Mouse (Mus musculus): ENCODE results near the gene Sik1. TPM values are rescaled to one million over a fixed set of nuclear protein-coding genes. Genes with fewer than 3 reads are reported as not detected.

The Sik1 gene
- total RNA-seq, 1 experiment: 35.0 TPM

DNA sequence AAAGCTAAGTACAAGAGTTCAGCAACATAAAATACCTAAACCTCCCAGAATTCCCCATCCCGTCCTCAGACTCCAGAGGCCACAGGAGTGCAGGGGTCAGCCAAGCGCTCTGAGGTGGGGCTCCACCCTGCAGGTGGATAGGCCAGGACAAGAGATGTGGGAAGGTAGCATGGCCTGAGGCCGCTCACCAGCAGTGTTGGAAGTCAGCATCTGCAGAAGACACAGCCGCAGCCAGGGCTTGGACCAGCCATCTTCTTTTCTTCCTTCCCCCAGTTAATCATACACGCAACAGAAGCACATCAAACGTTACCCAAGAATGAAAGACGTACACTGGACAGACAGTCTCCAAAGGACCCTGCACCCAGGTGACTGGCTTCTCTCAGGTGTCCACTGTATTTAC is 11.5 kb upstream of the Sik1 start:
- no peak overlapping the region for H3K27ac ChIP-seq (ENCODE audit: insufficient read depth, low read depth, low read length, poor library complexity, severe bottlenecking)
- H3K9ac ChIP-seq (ENCODE audit: insufficient read depth, low read depth, low read length, poor library complexity, severe bottlenecking): no peak overlapping the region
- in situ Hi-C loops (cut with MboI; ENCODE audit: low sequenced_read_pairs in 2 of 2, unreplicated experiment in 2 of 2): no loop called here
- peaks cover 4 to 13% of the 10 kb centered on the region in 2 experiments; a peak in 2 of 4 replicates for H3K4me1 ChIP-seq (ENCODE audit: control insufficient read depth in 2 of 2, insufficient read depth in 2 of 2, low read length in 2 of 2, poor library complexity in 1 of 2)
- no peak overlapping the region for H3K4me3 ChIP-seq (ENCODE audit: insufficient read depth in 1 of 2, low read depth in 1 of 2, low read length in 2 of 2, poor library complexity in 1 of 2, severe bottlenecking in 1 of 2)
- no peak for DNase-seq (ENCODE audit: low read depth, low spot score)
- no peaks in the 10 kb centered on the region for H3K36me3 ChIP-seq (ENCODE audit: control insufficient read depth, insufficient read depth, low read length, poor library complexity, severe bottlenecking)
- no peaks in the 10 kb centered on the region for H3K9me3 ChIP-seq (ENCODE audit: control insufficient read depth, insufficient read depth, low read depth, low read length)
- no peak for TF ChIP-seq MAFK (IDR thresholded peaks at IDR 0.05; ENCODE audit: insufficient read depth, low read depth, low read length)
- TF ChIP-seq ZC3H11A (IDR thresholded peaks at IDR 0.05; ENCODE audit: borderline replicate concordance, low read depth, low read length): no peak
- TF ChIP-seq ZNF384 (IDR thresholded peaks at IDR 0.05; ENCODE audit: low read depth, low read length): no peak

DNA sequence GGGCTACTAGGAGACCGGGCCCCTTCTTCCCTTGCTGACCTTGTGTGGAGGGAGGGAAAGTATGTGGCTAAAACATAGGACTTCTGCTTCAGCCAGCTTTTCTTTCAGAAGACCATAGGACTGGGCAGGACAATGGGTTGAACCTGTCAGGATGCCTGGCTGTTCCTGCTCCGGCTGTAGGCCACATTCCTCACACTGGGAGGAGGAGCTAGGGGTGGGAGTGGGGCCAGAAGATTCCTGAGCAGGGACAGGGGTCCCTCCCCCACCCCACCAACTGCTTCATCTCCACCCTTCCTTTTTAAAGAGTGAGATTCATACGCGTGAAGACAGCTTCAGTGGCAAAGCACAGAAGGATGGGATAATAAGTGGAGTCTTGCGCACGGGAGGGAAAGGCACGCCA is 10.0 kb upstream of the Sik1 start:
- Histone ChIP-seq H3K9me3 (ENCODE audit: control insufficient read depth, insufficient read depth, low read depth, low read length) (no peaks in the 10 kb centered on the region), H3K27ac (ENCODE audit: insufficient read depth, low read depth, low read length, poor library complexity, severe bottlenecking) (no peak overlapping the region), H3K36me3 (ENCODE audit: control insufficient read depth, insufficient read depth, low read length, poor library complexity, severe bottlenecking) (no peaks in the 10 kb centered on the region), H3K4me1 (ENCODE audit: control insufficient read depth in 2 of 2, insufficient read depth in 2 of 2, low read length in 2 of 2, poor library complexity in 1 of 2) (peaks cover 1 to 8% of the 10 kb centered on the region in 2 experiments; a peak in 2 of 4 replicates), H3K9ac (ENCODE audit: insufficient read depth, low read depth, low read length, poor library complexity, severe bottlenecking) (no peak overlapping the region), H3K4me3 (ENCODE audit: insufficient read depth in 1 of 2, low read depth in 1 of 2, low read length in 2 of 2, poor library complexity in 1 of 2, severe bottlenecking in 1 of 2) (no peak overlapping the region)
- in situ Hi-C loops (cut with MboI; ENCODE audit: low sequenced_read_pairs in 2 of 2, unreplicated experiment in 2 of 2): no loop called here
- TF ChIP-seq HCFC1 (IDR thresholded peaks at IDR 0.05; ENCODE audit: borderline replicate concordance, insufficient read depth, low read length) (no peak), ZC3H11A (IDR thresholded peaks at IDR 0.05; ENCODE audit: borderline replicate concordance, low read depth, low read length) (no peak), CHD2 (IDR thresholded peaks at IDR 0.05; ENCODE audit: low read depth, low read length) (no peak), ZNF384 (IDR thresholded peaks at IDR 0.05; ENCODE audit: low read depth, low read length) (no peak), MAFK (IDR thresholded peaks at IDR 0.05; ENCODE audit: insufficient read depth, low read depth, low read length) (no peak)
- DNase-seq (ENCODE audit: low read depth, low spot score): no peak

DNA sequence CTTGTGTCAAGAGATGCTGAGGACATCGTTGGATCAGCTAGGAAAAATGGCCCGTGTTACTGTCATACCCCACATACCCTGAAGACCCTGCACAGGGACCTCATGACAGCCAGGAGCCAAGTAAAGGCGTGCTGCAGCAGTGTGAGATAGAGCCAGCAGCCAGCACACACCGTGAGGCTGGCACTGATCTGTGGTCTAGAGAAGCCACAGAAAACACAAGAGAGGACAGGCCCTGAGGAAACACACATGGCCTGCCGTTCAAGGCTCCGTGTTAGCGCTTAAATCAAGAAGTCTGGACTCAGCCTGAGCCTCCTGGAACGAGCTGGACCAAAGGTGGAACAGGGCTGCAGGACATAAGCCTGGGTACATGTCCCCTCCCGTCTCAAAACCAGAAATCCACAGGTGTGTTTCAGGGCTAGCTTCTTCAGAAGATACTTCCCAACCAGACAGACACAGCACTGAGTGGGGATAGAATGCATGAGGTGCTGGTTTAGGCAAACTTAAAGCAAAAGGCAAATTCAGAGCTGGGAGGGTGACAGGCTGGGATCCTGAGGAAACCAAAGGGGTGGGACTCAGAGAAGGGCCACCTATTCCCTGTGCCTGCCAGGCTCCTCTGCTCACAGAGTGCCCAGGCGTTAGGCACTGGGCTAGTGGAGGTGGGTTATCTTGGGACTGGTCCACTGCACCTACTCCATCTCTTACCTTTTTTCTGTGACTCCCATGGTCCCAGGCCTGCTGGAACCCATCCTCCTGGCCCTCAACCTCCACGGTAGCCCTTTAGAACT is 9.3 kb upstream of the Sik1 start:
- H3K9ac ChIP-seq (ENCODE audit: insufficient read depth, low read depth, low read length, poor library complexity, severe bottlenecking): no peak overlapping the region
- H3K4me1 ChIP-seq (ENCODE audit: control insufficient read depth in 2 of 2, insufficient read depth in 2 of 2, low read length in 2 of 2, poor library complexity in 1 of 2): peaks cover 0 to 5% of the 10 kb centered on the region in 2 experiments; a peak in 1 of 4 replicates
- H3K4me3 ChIP-seq (ENCODE audit: insufficient read depth in 1 of 2, low read depth in 1 of 2, low read length in 2 of 2, poor library complexity in 1 of 2, severe bottlenecking in 1 of 2): no peak overlapping the region
- no peaks in the 10 kb centered on the region for H3K36me3 ChIP-seq (ENCODE audit: control insufficient read depth, insufficient read depth, low read length, poor library complexity, severe bottlenecking)
- TF ChIP-seq MAFK (IDR thresholded peaks at IDR 0.05; ENCODE audit: insufficient read depth, low read depth, low read length) (no peak), CHD2 (IDR thresholded peaks at IDR 0.05; ENCODE audit: low read depth, low read length) (no peak), ZC3H11A (IDR thresholded peaks at IDR 0.05; ENCODE audit: borderline replicate concordance, low read depth, low read length) (no peak), HCFC1 (IDR thresholded peaks at IDR 0.05; ENCODE audit: borderline replicate concordance, insufficient read depth, low read length) (no peak), ZNF384 (IDR thresholded peaks at IDR 0.05; ENCODE audit: low read depth, low read length) (no peak)
- in situ Hi-C loops (cut with MboI; ENCODE audit: low sequenced_read_pairs in 2 of 2, unreplicated experiment in 2 of 2): no loop called here
- H3K27ac ChIP-seq (ENCODE audit: insufficient read depth, low read depth, low read length, poor library complexity, severe bottlenecking): no peak overlapping the region
- H3K9me3 ChIP-seq (ENCODE audit: control insufficient read depth, insufficient read depth, low read depth, low read length): no peaks in the 10 kb centered on the region
- no peak for DNase-seq (ENCODE audit: low read depth, low spot score)

DNA sequence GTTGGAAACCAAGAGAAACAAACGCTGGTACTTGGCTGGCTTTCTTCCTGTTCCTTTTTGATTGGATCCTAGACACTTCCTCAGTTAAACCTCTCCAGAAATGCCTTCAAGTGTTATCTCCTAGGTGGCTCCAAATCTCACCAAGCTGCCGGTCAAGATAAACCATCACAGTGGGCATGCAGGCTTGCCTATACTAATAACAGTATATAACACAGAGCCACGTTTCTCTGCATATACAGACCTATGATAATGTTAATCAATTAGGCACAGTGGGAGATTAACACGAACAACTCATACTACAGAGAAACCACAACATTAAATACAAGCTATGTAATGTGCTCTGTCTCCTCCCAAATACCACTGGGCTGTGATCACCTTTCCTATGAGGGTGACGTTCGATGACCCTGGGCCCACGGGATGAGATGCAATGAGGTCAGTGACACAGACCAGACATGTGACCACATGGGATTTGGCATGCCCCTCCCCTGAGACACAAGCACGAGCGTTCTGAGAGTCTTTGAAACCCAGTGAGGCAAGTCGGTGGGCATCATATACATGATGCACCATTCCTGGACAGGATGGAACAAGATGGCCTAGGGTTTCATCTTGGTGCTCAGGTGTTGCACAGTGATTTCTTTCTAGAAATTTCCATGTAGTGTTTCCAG is 7.7 kb upstream of the Sik1 start:
- Histone ChIP-seq H3K4me3 (ENCODE audit: insufficient read depth in 1 of 2, low read depth in 1 of 2, low read length in 2 of 2, poor library complexity in 1 of 2, severe bottlenecking in 1 of 2) (no peak overlapping the region), H3K27ac (ENCODE audit: insufficient read depth, low read depth, low read length, poor library complexity, severe bottlenecking) (no peak overlapping the region), H3K9me3 (ENCODE audit: control insufficient read depth, insufficient read depth, low read depth, low read length) (no peaks in the 10 kb centered on the region), H3K36me3 (ENCODE audit: control insufficient read depth, insufficient read depth, low read length, poor library complexity, severe bottlenecking) (no peaks in the 10 kb centered on the region), H3K9ac (ENCODE audit: insufficient read depth, low read depth, low read length, poor library complexity, severe bottlenecking) (no peak overlapping the region), H3K4me1 (ENCODE audit: control insufficient read depth in 2 of 2, insufficient read depth in 2 of 2, low read length in 2 of 2, poor library complexity in 1 of 2) (peaks cover 0 to 5% of the 10 kb centered on the region in 2 experiments; a peak in 1 of 4 replicates)
- in situ Hi-C loops (cut with MboI; ENCODE audit: low sequenced_read_pairs in 2 of 2, unreplicated experiment in 2 of 2): no loop called here
- no peak for DNase-seq (ENCODE audit: low read depth, low spot score)
- no peak for TF ChIP-seq MAFK (IDR thresholded peaks at IDR 0.05; ENCODE audit: insufficient read depth, low read depth, low read length)
- TF ChIP-seq ZNF384 (IDR thresholded peaks at IDR 0.05; ENCODE audit: low read depth, low read length): no peak
- TF ChIP-seq HCFC1 (IDR thresholded peaks at IDR 0.05; ENCODE audit: borderline replicate concordance, insufficient read depth, low read length): no peak
- no peak for TF ChIP-seq ZC3H11A (IDR thresholded peaks at IDR 0.05; ENCODE audit: borderline replicate concordance, low read depth, low read length)
- no peak for TF ChIP-seq CHD2 (IDR thresholded peaks at IDR 0.05; ENCODE audit: low read depth, low read length)

Measured in ES-E14 (cell line).